Mouse (Mus musculus) forebrain, postnatal 0 days (tissue): ENCODE data around the gene Cd5. TPM values are rescaled to one million over a fixed set of nuclear protein-coding genes. Genes with fewer than 3 reads are reported as not detected.

Source experiments
- ATAC-seq: fragments of 200-750 bp; cut with Nextera tagmentation; 2 replicates; pipeline ENCODE4 v1.8.0; 2017; ENCODE audit warnings: mild to moderate bottlenecking, moderate library complexity
- DNase-seq: peaks from one replicate; pipeline ENCODE4 v3.0.0-alpha.2; 2015
- H3K27ac ChIP-seq: fragments of 300-500 bp; sonication (generic); 2 replicates; pipeline ENCODE4 v1.5.1; 2014; ENCODE audit warnings: low read depth, mild to moderate bottlenecking, antibody characterized with exemption, low read length, moderate library complexity, mixed read lengths
- H3K27me3 ChIP-seq: fragments of 300-500 bp; sonication (generic); 2 replicates; pipeline ENCODE4 v1.6.1; 2014; ENCODE audit warnings: mild to moderate bottlenecking, low read length, mixed read lengths; ENCODE audit not compliant: insufficient read depth
- H3K36me3 ChIP-seq: fragments of 300-500 bp; sonication (generic); 2 replicates; pipeline ENCODE4 v1.6.1; 2014; ENCODE audit warnings: mild to moderate bottlenecking, moderate library complexity; ENCODE audit not compliant: insufficient read depth
- H3K4me1 ChIP-seq: fragments of 300-500 bp; sonication (generic); 2 replicates; pipeline ENCODE4 v1.6.1; 2014; ENCODE audit warnings: antibody characterized with exemption; ENCODE audit not compliant: insufficient read depth
- H3K4me2 ChIP-seq: fragments of 300-500 bp; sonication (generic); 2 replicates; pipeline ENCODE4 v1.6.1; 2014; ENCODE audit warnings: low read depth, mild to moderate bottlenecking, moderate library complexity
- H3K4me3 ChIP-seq: fragments of 300-500 bp; sonication (generic); 2 replicates; pipeline ENCODE4 v1.5.1; 2014; ENCODE audit warnings: low read depth, low read length, mixed read lengths
- H3K9ac ChIP-seq: fragments of 300-500 bp; sonication (generic); 2 replicates; pipeline ENCODE4 v1.6.1; 2014; ENCODE audit warnings: mild to moderate bottlenecking
- H3K9me3 ChIP-seq: fragments of 300-500 bp; sonication (generic); 2 replicates; pipeline ENCODE4 v1.6.1; 2016; ENCODE audit warnings: low read length
- CTCF ChIP-seq: sonication (generic); IDR thresholded peaks from 2 replicates; pipeline ENCODE4 v1.5.1; 2016; ENCODE audit warnings: antibody characterized with exemption, control low read depth, low read depth
- WGBS: fragments of 180-500 bp; shearing (Covaris S2); extraction: QIAGEN DNeasy Blood & Tissue Kit; methylation state at CpG from one replicate; pipeline ENCODE4 v1.1.7; 2014; 5-methylcytosine and 5-hydroxymethylcytosine counted together
- polyA plus RNA-seq: library from polyadenylated mRNA; unstranded; fragments of >200 nt; fragmentation: Nextera tagmentation; extraction: Ambion mirVana; gene quantifications from 2 replicates; pipeline ENCODE4 v1.2.1, GENCODE M21; 2015
- total RNA-seq: library from RNA; depleted of rRNA; stranded (reverse); fragments of >200 nt; gene quantifications from 2 replicates; pipeline ENCODE4 v1.2.3, GENCODE M21; 2014

Gene Cd5
- total and polyA plus RNA-seq, 2 experiments from 2014 or later: 0.10 to 0.52 TPM

GRCm38 (mm10) chr19:10730469-10730868 lies 8.3 kb downstream of the Cd5 start:
- no peak overlapping the region for H3K4me2 ChIP-seq
- H3K4me3 ChIP-seq: no peak overlapping the region
- DNase-seq (no peak), ATAC-seq (peak; percentile 25; the same call in 1 of the 2 replicates)
- no peaks in the 10 kb centered on the region for H3K36me3 ChIP-seq
- WGBS: 64% methylated on average over 5 of the region's 5 CpGs
- no peaks in the 10 kb centered on the region for H3K9me3 ChIP-seq
- no peaks in the 10 kb centered on the region for H3K4me1 ChIP-seq
- H3K27ac ChIP-seq: no peak overlapping the region
- H3K27me3 ChIP-seq: no peaks in the 10 kb centered on the region
- TF ChIP-seq CTCF: no peak
- H3K9ac ChIP-seq: no peak overlapping the region

- TF ChIP-seq CTCF: no peak
- Histone ChIP-seq H3K27ac (no peak overlapping the region), H3K4me2 (no peak overlapping the region), H3K27me3 (no peaks in the 10 kb centered on the region), H3K9ac (no peak overlapping the region), H3K4me3 (no peak overlapping the region), H3K9me3 (no peaks in the 10 kb centered on the region), H3K36me3 (no peaks in the 10 kb centered on the region), H3K4me1 (no peaks in the 10 kb centered on the region)
- ATAC-seq (no peak), DNase-seq (no peak)
- WGBS: 97% methylated on average over 10 of the region's 10 CpGs
These were observed 8.9 kb downstream of the Cd5 start for GRCm38 (mm10) chr19:10729889-10730288.

GRCm38 (mm10) chr19:10724629-10725363 lies 14.0 kb downstream of the Cd5 start:
- no peak overlapping the region for H3K9ac ChIP-seq
- no peak overlapping the region for H3K4me2 ChIP-seq
- ATAC-seq (no peak), DNase-seq (no peak)
- H3K36me3 ChIP-seq: no peaks in the 10 kb centered on the region
- H3K4me3 ChIP-seq: no peak overlapping the region
- H3K9me3 ChIP-seq: no peaks in the 10 kb centered on the region
- 80% methylated on average over 13 of the region's 13 CpGs for WGBS
- no peak for TF ChIP-seq CTCF
- no peaks in the 10 kb centered on the region for H3K27me3 ChIP-seq
- peaks cover 7% of the 10 kb centered on the region; the same call in 1 of the 2 replicates for H3K4me1 ChIP-seq
- no peak overlapping the region for H3K27ac ChIP-seq

GRCm38 (mm10) chr19:10723649-10724048 lies 15.2 kb downstream of the Cd5 start:
- H3K27ac ChIP-seq: peak overlapping the region; percentile 66
- no peaks in the 10 kb centered on the region for H3K36me3 ChIP-seq
- no peaks in the 10 kb centered on the region for H3K27me3 ChIP-seq
- ATAC-seq (peak; percentile 60), DNase-seq (no peak)
- H3K4me1 ChIP-seq: peaks cover 7% of the 10 kb centered on the region; the same call in 1 of the 2 replicates
- H3K4me2 ChIP-seq: no peak overlapping the region
- 38% methylated on average over 5 of the region's 5 CpGs for WGBS
- H3K4me3 ChIP-seq: no peak overlapping the region
- TF ChIP-seq CTCF: no peak
- no peak overlapping the region for H3K9ac ChIP-seq
- no peaks in the 10 kb centered on the region for H3K9me3 ChIP-seq

- peaks cover 7% of the 10 kb centered on the region; the same call in 1 of the 2 replicates for H3K4me1 ChIP-seq
- H3K4me2 ChIP-seq: no peak overlapping the region
- H3K27me3 ChIP-seq: no peaks in the 10 kb centered on the region
- no peaks in the 10 kb centered on the region for H3K9me3 ChIP-seq
- no peaks in the 10 kb centered on the region for H3K36me3 ChIP-seq
- WGBS: 22% methylated on average over 13 of the region's 13 CpGs
- TF ChIP-seq CTCF: no peak
- peak; percentile 42 for ATAC-seq
- H3K4me3 ChIP-seq: no peak overlapping the region
- no peak for DNase-seq
- peak overlapping the region; percentile 66; the same call in 1 of the 2 replicates for H3K27ac ChIP-seq
- no peak overlapping the region for H3K9ac ChIP-seq
These were observed 15.7 kb downstream of the Cd5 start for GRCm38 (mm10) chr19:10723084-10723483.

- H3K27ac ChIP-seq: no peak overlapping the region
- TF ChIP-seq CTCF: no peak
- no peak overlapping the region for H3K4me3 ChIP-seq
- ATAC-seq: no peak
- H3K9ac ChIP-seq: no peak overlapping the region
- no peak for DNase-seq
- no peak overlapping the region for H3K4me2 ChIP-seq
- WGBS: 69% methylated on average over 5 of the region's 5 CpGs
- no peaks in the 10 kb centered on the region for H3K9me3 ChIP-seq
- no peaks in the 10 kb centered on the region for H3K36me3 ChIP-seq
- peaks cover 7% of the 10 kb centered on the region; the same call in 1 of the 2 replicates for H3K4me1 ChIP-seq
- no peaks in the 10 kb centered on the region for H3K27me3 ChIP-seq
These were observed 17.7 kb downstream of the Cd5 start for GRCm38 (mm10) chr19:10721064-10721463.

- Histone ChIP-seq H3K27ac (no peak overlapping the region), H3K4me1 (peaks cover 7% of the 10 kb centered on the region; the same call in 1 of the 2 replicates), H3K9ac (no peak overlapping the region), H3K4me3 (no peak overlapping the region), H3K36me3 (no peaks in the 10 kb centered on the region), H3K4me2 (no peak overlapping the region), H3K27me3 (no peaks in the 10 kb centered on the region), H3K9me3 (no peaks in the 10 kb centered on the region)
- ATAC-seq (no peak), DNase-seq (no peak)
- WGBS: 27% methylated on average over 3 of the region's 3 CpGs
- no peak for TF ChIP-seq CTCF
These were observed 18.3 kb downstream of the Cd5 start for GRCm38 (mm10) chr19:10720524-10720923.
